Mouse (Mus musculus): ENCODE measurements around the gene Ano4.

GRCm38 (mm10) chr10:89267312-89267711 lies 77.2 kb downstream of the Ano4 start:
- TF ChIP-seq CTCF (IDR thresholded peaks at IDR 0.05; ENCODE audit: borderline replicate concordance, insufficient read depth, low read length) (no peak), POLR2A (IDR thresholded peaks at IDR 0.05; ENCODE audit: low read depth, low read length) (no peak)

Measured in embryonic fibroblast, embryonic 13.5 days (primary cell).